Mouse (Mus musculus): ENCODE results near the gene Myh3.

GRCm38 (mm10) chr11:67135532-67135931 lies 57.4 kb downstream of the Myh3 start:
- TF ChIP-seq CTCF (IDR thresholded peaks at IDR 0.05) (no peak), EP300 (IDR thresholded peaks at IDR 0.05) (no peak)
